Mouse (Mus musculus) testis, adult 2 months (tissue): ENCODE data around the gene Rfk. TPM values are rescaled to one million over a fixed set of nuclear protein-coding genes. Genes with fewer than 3 reads are reported as not detected.

Experiments
- H3K27ac ChIP-seq: fragments of 200-500 bp; 2 replicates; pipeline ENCODE4 v1.5.1; 2012; ENCODE audit warnings: low read depth, low read length; ENCODE audit not compliant: control insufficient read depth, insufficient read depth
- H3K27me3 ChIP-seq: fragments of 200-500 bp; 2 replicates; pipeline ENCODE4 v1.6.1; 2012; ENCODE audit warnings: mild to moderate bottlenecking, low read length, moderate library complexity; ENCODE audit not compliant: control insufficient read depth, insufficient read depth
- H3K36me3 ChIP-seq: fragments of 200-500 bp; 2 replicates; pipeline ENCODE4 v1.6.1; 2012; ENCODE audit warnings: mild to moderate bottlenecking, low read length; ENCODE audit not compliant: control insufficient read depth, insufficient read depth
- H3K4me1 ChIP-seq: fragments of 200-500 bp; 2 replicates; pipeline ENCODE4 v1.6.1; 2012; ENCODE audit warnings: low read length; ENCODE audit not compliant: control insufficient read depth, insufficient read depth
- H3K4me3 ChIP-seq: fragments of 200-500 bp; 2 replicates; pipeline ENCODE4 v1.5.1; 2012; ENCODE audit warnings: low read depth, mild to moderate bottlenecking, low read length, moderate library complexity, mixed read lengths; ENCODE audit not compliant: control insufficient read depth
- CTCF ChIP-seq: fragments of 200-500 bp; IDR thresholded peaks from 2 replicates; pipeline ENCODE4 v1.5.1; 2012; ENCODE audit warnings: low read depth, mild to moderate bottlenecking, inconsistent platforms, low read length, moderate library complexity; ENCODE audit not compliant: control insufficient read depth, insufficient read depth, insufficient replicate concordance
- POLR2A ChIP-seq: fragments of 200-500 bp; IDR thresholded peaks from 2 replicates; pipeline ENCODE4 v1.6.1; 2012; ENCODE audit warnings: low read depth, mild to moderate bottlenecking, inconsistent platforms, low read length, moderate library complexity; ENCODE audit not compliant: control insufficient read depth
- polyA plus RNA-seq: library from polyadenylated mRNA; depleted of rRNA; stranded (reverse); fragments of >200 nt; gene quantifications from 2 replicates; pipeline ENCODE4 v1.2.3, GENCODE M21; 2012

Gene Rfk
- polyA plus RNA-seq, 1 experiment, result 18.6 TPM

GRCm38 (mm10) chr19:17355361-17355760 is 38.5 kb upstream of the Rfk start:
- Histone ChIP-seq H3K27ac (no peak overlapping the region), H3K36me3 (no peaks in the 10 kb centered on the region), H3K27me3 (no peaks in the 10 kb centered on the region), H3K4me1 (peaks cover 7% of the 10 kb centered on the region; the same call in 1 of the 2 replicates), H3K4me3 (no peak overlapping the region)
- TF ChIP-seq CTCF, result no peak
- TF ChIP-seq POLR2A, result no peak

- Histone ChIP-seq H3K27ac (no peak overlapping the region), H3K27me3 (no peaks in the 10 kb centered on the region), H3K36me3 (no peaks in the 10 kb centered on the region), H3K4me3 (peak overlapping the region; percentile 69), H3K4me1 (peaks cover 7% of the 10 kb centered on the region; the same call in 1 of the 2 replicates)
- TF ChIP-seq POLR2A (no peak), CTCF (no peak)
These were observed 37.6 kb upstream of the Rfk start for GRCm38 (mm10) chr19:17355950-17356867.

- Histone ChIP-seq H3K4me1 (peaks cover 7% of the 10 kb centered on the region; the same call in 1 of the 2 replicates), H3K27ac (no peak overlapping the region), H3K4me3 (no peak overlapping the region), H3K27me3 (no peaks in the 10 kb centered on the region), H3K36me3 (no peaks in the 10 kb centered on the region)
- TF ChIP-seq CTCF, result no peak
- no peak for TF ChIP-seq POLR2A
These were observed 36.9 kb upstream of the Rfk start for GRCm38 (mm10) chr19:17356932-17357331.

- TF ChIP-seq POLR2A (no peak), CTCF (no peak)
- no peaks in the 10 kb centered on the region for H3K27me3 ChIP-seq
- peaks cover 7% of the 10 kb centered on the region; the same call in 1 of the 2 replicates for H3K4me1 ChIP-seq
- no peak overlapping the region for H3K4me3 ChIP-seq
- no peak overlapping the region for H3K27ac ChIP-seq
- no peaks in the 10 kb centered on the region for H3K36me3 ChIP-seq
These were observed 36.5 kb upstream of the Rfk start for GRCm38 (mm10) chr19:17357391-17357790.

- no peak overlapping the region for H3K27ac ChIP-seq
- peaks cover 7% of the 10 kb centered on the region; the same call in 1 of the 2 replicates for H3K4me1 ChIP-seq
- TF ChIP-seq POLR2A (no peak), CTCF (no peak)
- no peak overlapping the region for H3K4me3 ChIP-seq
- H3K36me3 ChIP-seq, result no peaks in the 10 kb centered on the region
- H3K27me3 ChIP-seq, result no peaks in the 10 kb centered on the region
These were observed 34.4 kb upstream of the Rfk start for GRCm38 (mm10) chr19:17359315-17359890.

- TF ChIP-seq CTCF (no peak), POLR2A (no peak)
These were observed 32.7 kb upstream of the Rfk start for GRCm38 (mm10) chr19:17361181-17361580.

GRCm38 (mm10) chr19:17364741-17365140 is 29.1 kb upstream of the Rfk start:
- Histone ChIP-seq H3K4me1 (no peaks in the 10 kb centered on the region), H3K27ac (no peak overlapping the region), H3K4me3 (no peak overlapping the region), H3K36me3 (no peaks in the 10 kb centered on the region), H3K27me3 (no peaks in the 10 kb centered on the region)
- TF ChIP-seq CTCF (no peak; the same call in 1 of the 2 replicates), POLR2A (no peak)

More at GRCm38 (mm10) chr19:17361181-17361580, 32.7 kb upstream of the Rfk start:
- Histone ChIP-seq H3K27me3 (no peaks in the 10 kb centered on the region), H3K4me3 (no peak overlapping the region), H3K27ac (no peak overlapping the region), H3K4me1 (peaks cover 5% of the 10 kb centered on the region; the same call in 1 of the 2 replicates), H3K36me3 (no peaks in the 10 kb centered on the region)
